Comparison of ENCODE assay signal across 11 mouse cellular contexts in genomic region chr11:118600168-118600567, GRCm38 (mm10).
DNase-seq lines count a peak whose midpoint lies in the region; ATAC-seq and TF ChIP-seq lines count a peak whose summit lies in the region.
"Had no signal": no experiment of that assay in that cellular context is flagged by ENCODE, and none has a peak within 500 bp of the region (broad histone marks: within the 10 kb centered on the region; RNA-seq: fewer than 3 reads in every experiment).

No protein-coding gene starts in this region.

- no peaks in the 10 kb centered on the region for H3K9me3 ChIP-seq in neural tube, embryonic 11.5 days (ENCODE audit: control insufficient read depth, low read length)
- no peaks in the 10 kb centered on the region for H3K9me3 ChIP-seq in hindbrain, postnatal 0 days (ENCODE audit: low read length)
- no peaks in the 10 kb centered on the region for H3K9me3 ChIP-seq in intestine, embryonic 15.5 days
- H3K9me3 ChIP-seq: liver, embryonic 13.5 days had no signal

- no peak overlapping the region for H3K4me3 ChIP-seq in neural tube, embryonic 11.5 days (ENCODE audit: low read depth, low read length)
- H3K4me3 ChIP-seq in hindbrain, postnatal 0 days (ENCODE audit: low read length): no peak overlapping the region
- no peak overlapping the region for H3K4me3 ChIP-seq in intestine, embryonic 15.5 days (replicated peaks)
- H3K4me3 ChIP-seq: liver, embryonic 13.5 days had no signal

- no peak for TF ChIP-seq CTCF in hindbrain, postnatal 0 days (IDR thresholded peaks at IDR 0.05; ENCODE audit: low read depth)

- peak; percentile 38; the same call in 1 of the 2 replicates for ATAC-seq in neural tube, embryonic 11.5 days (ENCODE audit: insufficient read depth, low FRiP score, low TSS enrichment)
- ATAC-seq in hindbrain, postnatal 0 days: peak; percentile 59
- ATAC-seq in intestine, embryonic 15.5 days: no peak

- H3K36me3 ChIP-seq in neural tube, embryonic 11.5 days (ENCODE audit: control insufficient read depth, insufficient read depth, low read length): no peaks in the 10 kb centered on the region
- H3K36me3 ChIP-seq in hindbrain, postnatal 0 days (ENCODE audit: insufficient read depth, low read length): no peaks in the 10 kb centered on the region
- H3K36me3 ChIP-seq in intestine, embryonic 15.5 days: no peaks in the 10 kb centered on the region
- H3K36me3 ChIP-seq: liver, embryonic 13.5 days had no signal

- no peak overlapping the region for H3K9ac ChIP-seq in neural tube, embryonic 11.5 days (ENCODE audit: low read length)
- no peak overlapping the region for H3K9ac ChIP-seq in hindbrain, postnatal 0 days (replicated peaks; ENCODE audit: low read length)
- H3K9ac ChIP-seq in intestine, embryonic 15.5 days: no peak overlapping the region
- H3K9ac ChIP-seq: liver, embryonic 13.5 days had no signal

- DNase-seq in neural tube, embryonic 11.5 days (ENCODE audit: low spot score): peak; percentile 22
- DNase-seq in neural tube, embryonic 10.5 days (ENCODE audit: extremely low spot score, low spot score): no peak
- peak; percentile 75 to 86 for DNase-seq in cerebellum, postnatal 25 days
- DNase-seq in hindbrain, postnatal 0 days (ENCODE audit: low spot score): peak; percentile 53
- DNase-seq in kidney, adult 11 months: no peak
- no peak for DNase-seq in layer of hippocampus, postnatal 36 days
- no peak for DNase-seq in left cerebral cortex, adult 8-10 months (ENCODE audit: low spot score in 2 of 2)
- DNase-seq: heart, postnatal 4 days; kidney, postnatal 10 days; liver, embryonic 13.5 days had no signal

- no peaks in the 10 kb centered on the region for H3K27me3 ChIP-seq in neural tube, embryonic 11.5 days (ENCODE audit: control insufficient read depth, insufficient read depth, low read length)
- no peaks in the 10 kb centered on the region for H3K27me3 ChIP-seq in hindbrain, postnatal 0 days (ENCODE audit: insufficient read depth, low read length)
- H3K27me3 ChIP-seq in intestine, embryonic 15.5 days (replicated peaks): peaks cover 4% of the 10 kb centered on the region; the same call in 1 of the 2 replicates
- H3K27me3 ChIP-seq: liver, embryonic 13.5 days had no signal

- peak overlapping the region; percentile 72 for H3K27ac ChIP-seq in neural tube, embryonic 11.5 days (ENCODE audit: low read depth, low read length)
- peak overlapping the region; percentile 65 for H3K27ac ChIP-seq in hindbrain, postnatal 0 days
- no peak overlapping the region for H3K27ac ChIP-seq in intestine, embryonic 15.5 days
- H3K27ac ChIP-seq: liver, embryonic 13.5 days had no signal

- H3K4me2 ChIP-seq in neural tube, embryonic 11.5 days (ENCODE audit: low read depth): no peak overlapping the region
- peak overlapping the region; percentile 37; the same call in 1 of the 2 replicates for H3K4me2 ChIP-seq in hindbrain, postnatal 0 days (ENCODE audit: low read depth, low read length)
- H3K4me2 ChIP-seq in intestine, embryonic 15.5 days (replicated peaks): no peak overlapping the region
- H3K4me2 ChIP-seq: liver, embryonic 13.5 days had no signal

- WGBS in neural tube, embryonic 11.5 days: 2% methylated on average over 8 of the region's 9 CpGs
- 2% methylated on average over 9 of the region's 9 CpGs for WGBS in hindbrain, postnatal 0 days
- WGBS in intestine, embryonic 15.5 days: 5% methylated on average over 8 of the region's 9 CpGs

- peaks cover 2% of the 10 kb centered on the region; the same call in 1 of the 2 replicates for H3K4me1 ChIP-seq in neural tube, embryonic 11.5 days (ENCODE audit: control insufficient read depth, insufficient read depth, low read length)
- peaks cover 21% of the 10 kb centered on the region for H3K4me1 ChIP-seq in hindbrain, postnatal 0 days (ENCODE audit: insufficient read depth, low read length)
- H3K4me1 ChIP-seq in intestine, embryonic 15.5 days (replicated peaks): no peaks in the 10 kb centered on the region
- H3K4me1 ChIP-seq: liver, embryonic 13.5 days had no signal

Comparison
In these comparisons a context has a peak if more than half of its experiments do, and no peak if none do; other contexts are left out.
1. DNase-seq: peak in neural tube, embryonic 11.5 days (single experiment), cerebellum, postnatal 25 days (2 of 2) and hindbrain, postnatal 0 days (single experiment); none in neural tube, embryonic 10.5 days (single experiment), kidney, adult 11 months (single experiment), layer of hippocampus, postnatal 36 days (0 of 2) and left cerebral cortex, adult 8-10 months (0 of 2).